Mouse (Mus musculus) midbrain, embryonic 13.5 days (tissue): ENCODE measurements around the gene Pcif1. TPM values are rescaled to one million over a fixed set of nuclear protein-coding genes. Genes with fewer than 3 reads are reported as not detected.
"Not testable (repeated sequence)": the region's sequence is repeated elsewhere in the genome, so short reads cannot be mapped to it uniquely, and the experiment has no call there.

Experiments
- ATAC-seq: fragments of 200-750 bp; cut with Nextera tagmentation; 2 replicates; pipeline ENCODE4 v1.8.0; 2017; ENCODE audit warnings: mild to moderate bottlenecking, moderate TSS enrichment, moderate library complexity
- H3K27ac ChIP-seq: fragments of 300-500 bp; sonication (generic); 2 replicates; pipeline ENCODE4 v1.5.1; 2015; ENCODE audit warnings: inconsistent platforms, mild to moderate bottlenecking, moderate library complexity
- H3K27me3 ChIP-seq: fragments of 300-500 bp; sonication (generic); 2 replicates; pipeline ENCODE4 v1.6.1; 2015; ENCODE audit warnings: mild to moderate bottlenecking, inconsistent platforms
- H3K36me3 ChIP-seq: fragments of 300-500 bp; sonication (generic); 2 replicates; pipeline ENCODE4 v1.6.1; 2015; ENCODE audit warnings: mild to moderate bottlenecking, inconsistent platforms
- H3K4me1 ChIP-seq: fragments of 300-500 bp; sonication (generic); replicated peaks from 2 replicates; pipeline ENCODE4 v1.6.1; 2015; ENCODE audit warnings: inconsistent platforms
- H3K4me2 ChIP-seq: fragments of 300-500 bp; sonication (generic); replicated peaks from 2 replicates; pipeline ENCODE4 v1.6.1; 2015; ENCODE audit warnings: moderate library complexity, mild to moderate bottlenecking, inconsistent platforms
- H3K4me3 ChIP-seq: fragments of 300-500 bp; sonication (generic); replicated peaks from 2 replicates; pipeline ENCODE4 v1.5.1; 2015; ENCODE audit warnings: mild to moderate bottlenecking, inconsistent platforms
- H3K9ac ChIP-seq: fragments of 300-500 bp; sonication (generic); replicated peaks from 2 replicates; pipeline ENCODE4 v1.6.1; 2015; ENCODE audit warnings: mild to moderate bottlenecking, inconsistent platforms
- H3K9me3 ChIP-seq: fragments of 300-500 bp; sonication (generic); 2 replicates; pipeline ENCODE4 v1.6.1; 2016; ENCODE audit warnings: mild to moderate bottlenecking, inconsistent platforms
- WGBS: fragments of 180-500 bp; shearing (Covaris S2); methylation state at CpG from one replicate; pipeline ENCODE4 v1.1.7; 2015; 5-methylcytosine and 5-hydroxymethylcytosine counted together
- polyA plus RNA-seq: library from polyadenylated mRNA; unstranded; fragments of >200 nt; fragmentation: Nextera tagmentation; extraction: Ambion mirVana; gene quantifications from 2 replicates; pipeline ENCODE4 v1.2.1, GENCODE M21; 2015

Pcif1 gene
- 98.1 and 108 TPM in 2 replicates for polyA plus RNA-seq

GRCm38 (mm10) chr2:164879228-164879567 lies at the start of gene Pcif1:
Gene Pcif1, plus strand, starts transcription at chr2:164879304.
- 0% methylated on average over 40 of the region's 40 CpGs for WGBS
- H3K4me3 ChIP-seq, result peak within 1 kb of the TSS; percentile 77
- H3K4me2 ChIP-seq, result peak within 1 kb of the TSS; percentile 91

DNA sequence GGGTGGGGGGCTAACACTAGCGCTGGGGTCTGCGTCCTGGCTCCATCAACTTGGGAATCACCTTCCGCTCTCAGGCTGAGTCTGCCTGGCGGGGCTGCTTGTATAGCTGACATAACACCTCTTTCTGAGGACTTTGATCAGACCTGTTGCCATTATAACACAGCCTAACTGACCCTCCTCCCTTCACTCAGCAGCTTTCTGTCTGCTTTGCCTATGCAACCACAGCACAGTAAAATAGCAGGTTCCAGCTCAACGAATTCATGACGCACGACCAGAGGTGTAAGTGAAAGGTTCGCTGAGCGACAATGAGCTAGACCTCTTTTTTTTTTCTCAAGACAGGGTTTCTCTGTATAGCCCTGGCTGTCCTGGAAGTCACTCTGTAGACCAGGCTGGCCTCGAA lies 48.1 kb upstream of the Pcif1 start:
- 86% methylated on average over 10 of the region's 10 CpGs for WGBS
- Histone ChIP-seq H3K36me3 (peaks cover 35% of the 10 kb centered on the region), H3K9me3 (no peaks in the 10 kb centered on the region), H3K9ac (no peak overlapping the region), H3K4me2 (no peak overlapping the region), H3K4me3 (no peak overlapping the region), H3K27me3 (no peaks in the 10 kb centered on the region), H3K27ac (no peak overlapping the region), H3K4me1 (peaks cover 30% of the 10 kb centered on the region)
- no peak for ATAC-seq

More at GRCm38 (mm10) chr2:164879228-164879567, at the start of gene Pcif1:
- H3K9me3 ChIP-seq, result no peaks in the 10 kb centered on the region
- peak; percentile 88 for ATAC-seq
- peak within 1 kb of the TSS; percentile 99 for H3K9ac ChIP-seq
- peak within 1 kb of the TSS; percentile 100 for H3K27ac ChIP-seq
- H3K36me3 ChIP-seq, result peaks cover 16% of the 10 kb centered on the region
- no peaks in the 10 kb centered on the region for H3K27me3 ChIP-seq
- peaks cover 34% of the 10 kb centered on the region for H3K4me1 ChIP-seq

DNA sequence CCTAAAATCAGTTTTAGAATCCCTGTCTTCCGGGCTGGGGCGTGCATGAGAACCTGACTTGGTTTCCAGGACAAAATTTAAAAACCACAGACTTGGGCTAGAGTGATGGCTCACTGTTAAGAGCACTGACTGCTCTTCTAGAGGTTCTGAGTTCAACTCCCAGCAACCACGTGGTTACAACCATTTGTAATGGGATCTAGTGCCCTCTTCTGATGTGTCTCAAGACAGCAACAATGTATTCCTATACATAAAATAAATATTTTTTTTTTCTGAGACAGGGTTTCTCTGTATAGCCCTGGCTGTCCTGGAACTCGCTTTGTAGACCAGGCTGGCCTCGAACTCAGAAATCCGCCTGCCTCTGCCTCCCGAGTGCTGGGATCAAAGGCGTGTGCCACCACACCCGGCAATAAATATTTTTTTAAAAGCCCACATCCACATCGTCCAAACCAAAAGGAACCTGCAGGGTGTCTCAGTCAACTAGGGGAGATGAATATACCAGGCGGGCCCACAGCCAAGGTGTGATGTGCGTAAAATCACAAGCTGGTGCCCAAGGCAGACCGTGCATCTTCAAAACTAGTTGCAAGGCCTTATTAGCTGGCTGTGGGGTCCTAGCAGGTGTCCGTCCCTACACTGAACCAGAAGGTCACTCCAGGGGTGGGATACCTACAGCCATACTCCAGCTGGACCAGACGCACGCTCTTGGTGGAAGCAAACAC lies 46.9 kb upstream of the Pcif1 start:
- H3K4me1 ChIP-seq, result peaks cover 27% of the 10 kb centered on the region
- no peaks in the 10 kb centered on the region for H3K27me3 ChIP-seq
- H3K36me3 ChIP-seq, result peaks cover 33% of the 10 kb centered on the region
- 65% methylated on average over 16 of the region's 16 CpGs for WGBS
- no peak; the same call in 1 of the 2 replicates for ATAC-seq
- H3K9me3 ChIP-seq, result no peaks in the 10 kb centered on the region
- H3K27ac ChIP-seq, result 0 out of 2 replicates have a peak overlapping the region, but pooled peaks have one; percentile 74
- peak overlapping the region; percentile 70 for H3K4me3 ChIP-seq
- H3K9ac ChIP-seq, result peak overlapping the region; percentile 83
- peak overlapping the region; percentile 99 for H3K4me2 ChIP-seq

DNA sequence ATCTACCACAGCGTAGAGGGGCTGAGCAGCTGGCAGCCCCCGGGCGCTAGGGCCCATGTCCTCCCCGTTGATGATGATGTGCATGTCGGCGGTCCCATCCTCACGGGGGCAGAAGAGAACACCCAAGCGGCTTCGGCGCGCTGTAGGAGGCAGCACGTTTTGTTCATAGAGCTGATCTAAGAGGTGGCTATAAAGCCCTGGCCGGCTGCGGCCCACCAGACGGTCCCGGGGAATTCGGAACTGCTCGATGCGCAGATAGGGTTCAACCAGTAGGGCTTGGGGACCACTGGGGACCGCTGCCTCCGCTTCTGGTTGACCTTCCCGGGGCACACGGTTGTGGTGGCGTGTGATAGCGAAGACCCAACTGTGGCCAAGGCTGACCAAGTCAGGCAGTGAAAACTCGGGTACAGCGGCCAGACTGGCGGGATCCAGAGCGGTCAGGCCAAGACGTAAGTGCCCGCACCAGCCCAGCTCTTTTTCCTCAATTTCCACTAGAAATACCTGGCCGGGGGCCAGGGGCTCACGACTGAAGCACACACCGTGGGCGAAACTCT lies 46.3 kb upstream of the Pcif1 start, which contains the start of gene Ctsa:
Gene Ctsa (plus strand): TSS at position 126 of the 554 bp plus-strand sequence.
- peak within 1 kb of the TSS; percentile 74 for H3K27ac ChIP-seq
- peaks cover 28% of the 10 kb centered on the region for H3K36me3 ChIP-seq
- H3K9me3 ChIP-seq, result no peaks in the 10 kb centered on the region
- peak within 1 kb of the TSS; percentile 70 for H3K4me3 ChIP-seq
- peaks cover 27% of the 10 kb centered on the region for H3K4me1 ChIP-seq
- peak within 1 kb of the TSS; percentile 83 for H3K9ac ChIP-seq
- ATAC-seq, result peak; percentile 69
- WGBS, result 1% methylated on average over 35 of the region's 35 CpGs
- H3K4me2 ChIP-seq, result peak within 1 kb of the TSS; percentile 99
- H3K27me3 ChIP-seq, result no peaks in the 10 kb centered on the region

DNA sequence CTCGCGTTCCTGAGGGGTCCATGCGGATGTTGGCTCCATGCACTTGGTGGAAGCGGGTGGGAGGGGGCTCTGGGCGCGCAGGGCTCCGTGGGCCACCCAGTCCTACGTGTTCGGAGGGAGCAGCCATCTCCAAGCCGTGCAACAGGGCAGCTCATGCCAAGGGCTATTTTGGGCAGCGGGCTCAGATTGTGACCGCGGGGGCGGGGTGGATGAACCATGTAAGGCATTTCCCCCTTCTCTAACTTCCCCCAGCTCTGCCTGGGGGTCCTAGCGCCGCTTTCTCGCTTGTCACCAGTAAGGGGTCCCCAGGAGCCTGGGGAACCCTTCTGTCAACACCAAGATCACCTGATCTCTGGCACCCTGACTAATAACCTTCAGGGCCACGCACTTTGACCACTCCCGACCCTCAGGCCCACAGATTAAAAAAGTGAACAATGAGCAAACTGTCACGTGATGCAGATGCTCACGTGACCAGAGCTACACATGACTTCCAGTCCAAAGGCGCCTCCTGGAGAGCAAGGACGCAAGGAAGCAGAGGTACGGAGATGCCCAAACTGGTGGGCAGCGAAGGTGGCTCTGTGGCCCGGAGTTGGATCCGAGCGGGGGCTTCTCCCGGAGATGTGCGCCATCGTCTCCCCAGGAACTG lies 45.7 kb upstream of the Pcif1 start, which contains the start of gene Neurl2:
Gene Neurl2 (minus strand): TSS at position 143 of the 646 bp plus-strand sequence.
- WGBS, result under 1% methylated on average over 31 of the region's 31 CpGs
- Histone ChIP-seq H3K27ac (peak within 1 kb of the TSS; percentile 74), H3K4me2 (peak within 1 kb of the TSS; percentile 99), H3K27me3 (no peaks in the 10 kb centered on the region), H3K4me3 (peak within 1 kb of the TSS; percentile 70), H3K4me1 (peaks cover 27% of the 10 kb centered on the region), H3K36me3 (peaks cover 28% of the 10 kb centered on the region), H3K9ac (peak within 1 kb of the TSS; percentile 83), H3K9me3 (no peaks in the 10 kb centered on the region)
- ATAC-seq, result peak; percentile 77

DNA sequence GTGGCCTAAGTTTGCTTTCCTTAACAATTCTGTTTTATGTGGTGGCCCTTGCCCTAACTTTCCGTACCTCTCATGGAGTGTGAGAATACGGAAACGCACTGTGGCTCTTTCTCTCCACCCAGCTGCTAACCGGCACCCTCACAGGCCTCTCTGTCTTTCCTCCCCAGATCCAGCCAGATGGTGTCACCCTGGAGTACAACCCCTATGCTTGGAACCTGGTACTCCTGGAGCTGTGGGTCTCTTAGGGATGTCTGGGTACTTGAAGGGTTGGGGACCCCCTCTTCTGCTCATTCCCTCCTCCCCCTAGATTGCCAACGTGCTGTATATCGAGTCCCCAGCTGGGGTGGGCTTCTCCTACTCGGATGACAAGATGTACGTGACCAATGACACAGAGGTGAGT lies 44.6 kb upstream of the Pcif1 start:
- whole genome bisulfite sequencing, result 51% methylated on average over 8 of the region's 8 CpGs

GRCm38 (mm10) chr2:164835164-164835563 lies 43.9 kb upstream of the Pcif1 start:
- no peak for ATAC-seq
- no peak overlapping the region for H3K4me3 ChIP-seq
- H3K4me2 ChIP-seq, result peak overlapping the region; percentile 99; the same call in 1 of the 2 replicates
- H3K9ac ChIP-seq, result no peak overlapping the region
- no peaks in the 10 kb centered on the region for H3K9me3 ChIP-seq
- no peaks in the 10 kb centered on the region for H3K27me3 ChIP-seq
- H3K36me3 ChIP-seq, result peaks cover 38% of the 10 kb centered on the region
- peaks cover 27% of the 10 kb centered on the region for H3K4me1 ChIP-seq
- no peak overlapping the region for H3K27ac ChIP-seq
- 99% methylated on average over 4 of the region's 4 CpGs for WGBS

More for the DNA sequence above, 44.6 kb upstream of the Pcif1 start:
- H3K9me3 ChIP-seq, result no peaks in the 10 kb centered on the region
- H3K27ac ChIP-seq, result no peak overlapping the region
- peaks cover 27% of the 10 kb centered on the region for H3K4me1 ChIP-seq
- ATAC-seq, result no peak
- peak overlapping the region; percentile 99 for H3K4me2 ChIP-seq
- peak overlapping the region; percentile 83 for H3K9ac ChIP-seq
- H3K4me3 ChIP-seq, result peak overlapping the region; percentile 70
- H3K27me3 ChIP-seq, result no peaks in the 10 kb centered on the region
- H3K36me3 ChIP-seq, result peaks cover 31% of the 10 kb centered on the region

DNA sequence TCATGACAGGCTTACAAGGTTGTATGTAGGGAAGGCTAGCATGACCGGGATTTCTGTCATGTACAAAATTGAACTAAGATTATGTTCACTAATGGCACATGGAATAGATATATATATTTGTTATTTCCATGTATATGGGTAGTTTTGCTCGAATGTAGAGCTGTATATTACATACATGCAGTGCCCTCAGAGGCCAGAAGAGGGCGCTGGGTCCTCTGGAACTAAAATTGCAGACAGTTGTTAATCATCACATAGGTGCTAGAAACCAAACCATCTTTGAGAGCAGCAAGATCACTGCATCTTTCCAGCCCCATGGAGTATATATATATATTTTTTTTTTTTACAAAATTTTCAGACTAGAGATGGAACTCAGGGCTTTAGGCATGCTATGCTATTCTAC lies 33.3 kb upstream of the Pcif1 start:
- Histone ChIP-seq H3K27me3 (no peaks in the 10 kb centered on the region), H3K4me3 (no peak overlapping the region), H3K9ac (no peak overlapping the region), H3K27ac (no peak overlapping the region), H3K4me1 (no peaks in the 10 kb centered on the region), H3K36me3 (peaks cover 9% of the 10 kb centered on the region; the same call in 1 of the 2 replicates), H3K9me3 (no peaks in the 10 kb centered on the region), H3K4me2 (no peak overlapping the region)
- 58% methylated on average over 3 of the region's 3 CpGs for WGBS
- no peak for ATAC-seq

DNA sequence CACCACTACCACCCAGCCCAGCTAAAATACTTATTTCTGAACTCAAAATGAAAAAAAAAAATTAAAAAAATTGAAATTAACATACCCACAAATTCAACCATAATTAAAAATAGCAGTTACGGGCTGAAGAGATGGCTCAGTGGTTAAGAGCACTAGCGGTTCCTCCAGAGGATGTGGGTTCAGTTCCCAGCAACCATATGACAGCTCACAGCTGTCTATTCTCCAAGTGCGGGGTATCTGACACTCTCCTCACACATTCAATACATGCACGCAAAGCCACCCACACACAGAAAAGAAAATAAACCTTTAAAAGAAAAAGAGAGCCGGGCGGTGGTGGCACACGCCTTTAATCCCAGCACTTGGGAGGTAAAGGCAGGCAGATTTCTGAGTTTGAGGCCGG lies 29.0 kb upstream of the Pcif1 start:
- Histone ChIP-seq H3K27me3 (peaks cover 4% of the 10 kb centered on the region; the same call in 1 of the 2 replicates), H3K9ac (no peak overlapping the region), H3K4me1 (no peaks in the 10 kb centered on the region), H3K4me3 (no peak overlapping the region), H3K9me3 (no peaks in the 10 kb centered on the region), H3K4me2 (no peak overlapping the region), H3K36me3 (peaks cover 9% of the 10 kb centered on the region; the same call in 1 of the 2 replicates), H3K27ac (no peak overlapping the region)
- ATAC-seq, result no peak
- WGBS, result 89% methylated on average over 8 of the region's 8 CpGs

GRCm38 (mm10) chr2:164855572-164855971 lies 23.5 kb upstream of the Pcif1 start:
- 73% methylated on average over 5 of the region's 5 CpGs for WGBS
- not testable (repeated sequence) for H3K36me3 ChIP-seq, H3K9me3 ChIP-seq, ATAC-seq, H3K9ac ChIP-seq, H3K4me3 ChIP-seq, H3K27ac ChIP-seq
- Histone ChIP-seq H3K4me1 (peaks cover 24% of the 10 kb centered on the region), H3K4me2 (peak overlapping the region; percentile 93), H3K27me3 (peaks cover 46% of the 10 kb centered on the region)

DNA sequence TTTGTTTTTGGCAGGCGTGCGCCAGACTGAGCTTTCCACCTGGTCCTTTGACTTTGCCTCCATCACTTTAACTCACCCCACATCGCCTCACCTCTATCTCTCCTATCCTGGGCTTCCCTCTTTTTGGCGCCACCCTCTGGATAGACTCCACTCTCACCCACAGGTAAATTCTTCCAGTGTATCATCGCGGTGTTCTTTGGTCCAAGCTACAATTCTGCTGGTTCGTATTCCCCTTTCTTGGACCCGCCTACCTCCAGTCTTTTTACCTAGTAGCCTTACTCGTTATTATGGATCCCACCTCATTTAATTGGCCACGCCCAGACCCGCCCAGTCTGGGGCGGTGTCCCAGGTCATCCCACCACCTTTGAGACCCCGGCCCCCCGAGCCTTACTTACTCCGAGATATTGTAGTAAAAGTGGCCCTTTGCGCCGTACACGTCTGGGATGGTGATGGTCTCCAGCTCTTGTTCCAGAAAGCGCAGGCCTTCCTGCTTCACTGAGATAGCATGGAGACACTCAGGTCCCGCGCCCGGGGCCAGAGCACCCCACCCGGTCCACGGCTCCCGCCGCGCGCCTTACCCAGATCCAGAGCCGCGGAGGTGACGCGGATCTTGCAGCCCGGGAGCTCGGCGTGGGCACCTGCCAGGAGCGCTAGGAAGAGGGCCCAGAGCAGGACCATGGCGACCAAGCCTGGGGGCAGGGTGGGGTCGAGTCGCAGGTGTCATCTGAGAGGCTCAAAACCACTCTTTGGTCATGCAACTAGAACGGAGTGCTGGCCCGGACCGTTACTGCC lies 22.6 kb upstream of the Pcif1 start:
- Histone ChIP-seq H3K4me3 (peak overlapping the region; percentile 48), H3K9ac (peak overlapping the region; percentile 68), H3K36me3 (no peaks in the 10 kb centered on the region), H3K27ac (no peak overlapping the region), H3K9me3 (no peaks in the 10 kb centered on the region), H3K4me2 (peak overlapping the region; percentile 93), H3K27me3 (peaks cover 49% of the 10 kb centered on the region), H3K4me1 (peaks cover 24% of the 10 kb centered on the region)
- 1% methylated on average over 42 of the region's 42 CpGs for WGBS
- peak; percentile 31 for ATAC-seq
